Mouse (Mus musculus): Measurements from ENCODE around the gene Mypop. TPM values are rescaled to one million over a fixed set of nuclear protein-coding genes. Genes with fewer than 3 reads are reported as not detected.

Mypop gene
- polyA plus RNA-seq, 1 experiment from 2014 or later, result 4.8 TPM

- H3K27ac ChIP-seq (ENCODE audit: low read depth), result no peak overlapping the region; the same call in 1 of the 2 replicates
- TF ChIP-seq CTCF (IDR thresholded peaks at IDR 0.05; ENCODE audit: low read depth), result no peak
- H3K9ac ChIP-seq, result no peak overlapping the region
- peaks cover 6% of the 10 kb centered on the region for H3K4me1 ChIP-seq (ENCODE audit: insufficient read depth)
- H3K4me3 ChIP-seq (ENCODE audit: low read depth, low read length), result no peak overlapping the region
- no peak for ATAC-seq (ENCODE audit: insufficient read depth)
- no peaks in the 10 kb centered on the region for H3K36me3 ChIP-seq (ENCODE audit: insufficient read depth)
- no peaks in the 10 kb centered on the region for H3K9me3 ChIP-seq (ENCODE audit: low read depth, low read length)
- H3K4me2 ChIP-seq, result no peak overlapping the region
- WGBS, result 33% methylated on average over 2 of the region's 2 CpGs
- DNase-seq, result no peak
- H3K27me3 ChIP-seq (ENCODE audit: insufficient read depth, low read length), result no peaks in the 10 kb centered on the region
Observed at GRCm38 (mm10) chr7:19012882-19013281, 21.8 kb downstream of the Mypop start.

GRCm38 (mm10) chr7:19014452-19014851, 23.4 kb downstream of the Mypop start:
- 63% methylated on average over 15 of the region's 15 CpGs for WGBS
- ATAC-seq (ENCODE audit: insufficient read depth) (no peak), DNase-seq (no peak)
- Histone ChIP-seq H3K27me3 (ENCODE audit: insufficient read depth, low read length) (no peaks in the 10 kb centered on the region), H3K36me3 (ENCODE audit: insufficient read depth) (no peaks in the 10 kb centered on the region), H3K4me2 (no peak overlapping the region), H3K4me1 (ENCODE audit: insufficient read depth) (peaks cover 6% of the 10 kb centered on the region), H3K9ac (no peak overlapping the region), H3K4me3 (ENCODE audit: low read depth, low read length) (no peak overlapping the region), H3K27ac (ENCODE audit: low read depth) (no peak overlapping the region), H3K9me3 (ENCODE audit: low read depth, low read length) (no peaks in the 10 kb centered on the region)
- TF ChIP-seq CTCF (IDR thresholded peaks at IDR 0.05; ENCODE audit: low read depth), result no peak

DNA sequence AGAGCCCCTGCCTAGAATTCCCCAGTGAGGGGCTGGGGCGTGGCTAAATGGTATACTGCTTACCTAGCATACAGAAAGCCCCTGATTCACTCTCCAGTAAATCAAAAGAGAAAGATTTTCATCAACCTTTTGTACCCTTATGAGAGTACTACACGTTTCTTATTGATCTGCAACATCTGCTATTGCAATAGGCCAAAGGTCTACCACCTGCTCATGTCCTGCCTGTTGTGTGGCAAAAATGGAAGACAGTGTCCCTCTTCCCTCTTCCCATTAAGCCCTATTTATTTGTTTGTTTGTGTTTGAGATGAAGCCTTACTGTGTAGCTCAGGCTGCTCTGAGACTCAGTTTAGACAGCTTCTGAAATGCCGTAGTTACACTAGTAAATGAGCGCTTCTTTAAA, 25.0 kb downstream of the Mypop start:
- WGBS, result 84% methylated on average over 4 of the region's 4 CpGs
- H3K4me3 ChIP-seq (ENCODE audit: low read depth, low read length), result no peak overlapping the region
- H3K9ac ChIP-seq, result no peak overlapping the region
- H3K27ac ChIP-seq (ENCODE audit: low read depth), result no peak overlapping the region
- no peak for TF ChIP-seq CTCF (IDR thresholded peaks at IDR 0.05; ENCODE audit: low read depth)
- H3K4me1 ChIP-seq (ENCODE audit: insufficient read depth), result peaks cover 6% of the 10 kb centered on the region
- no peak overlapping the region for H3K4me2 ChIP-seq
- peaks cover 3% of the 10 kb centered on the region; the same call in 1 of the 2 replicates for H3K27me3 ChIP-seq (ENCODE audit: insufficient read depth, low read length)
- no peaks in the 10 kb centered on the region for H3K36me3 ChIP-seq (ENCODE audit: insufficient read depth)
- DNase-seq (no peak), ATAC-seq (ENCODE audit: insufficient read depth) (no peak)
- no peaks in the 10 kb centered on the region for H3K9me3 ChIP-seq (ENCODE audit: low read depth, low read length)

DNA sequence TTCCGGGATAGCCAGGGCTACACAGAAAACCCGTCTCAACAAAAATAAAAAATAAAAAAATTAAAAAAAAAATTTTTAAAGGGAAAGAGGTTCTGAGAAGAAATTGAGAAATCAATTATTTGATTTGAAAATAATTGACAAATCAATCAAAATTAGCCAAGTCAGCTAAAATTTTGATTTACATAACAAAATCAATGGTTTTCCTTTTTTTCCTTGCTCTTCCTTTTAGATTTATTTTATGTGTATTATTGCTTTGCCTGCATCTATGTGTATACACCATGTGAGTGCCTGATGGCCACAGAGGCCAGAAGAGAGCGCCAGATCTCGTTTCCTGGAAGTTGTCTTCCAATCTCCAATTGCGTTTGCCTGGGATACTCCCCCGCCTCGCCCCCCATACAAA, 26.9 kb downstream of the Mypop start:
- DNase-seq, result no peak
- Histone ChIP-seq H3K27me3 (ENCODE audit: insufficient read depth, low read length) (peaks cover 22% of the 10 kb centered on the region), H3K36me3 (ENCODE audit: insufficient read depth) (no peaks in the 10 kb centered on the region), H3K4me3 (ENCODE audit: low read depth, low read length) (no peak overlapping the region), H3K27ac (ENCODE audit: low read depth) (no peak overlapping the region), H3K4me2 (no peak overlapping the region), H3K4me1 (ENCODE audit: insufficient read depth) (no peaks in the 10 kb centered on the region), H3K9me3 (ENCODE audit: low read depth, low read length) (no peaks in the 10 kb centered on the region), H3K9ac (no peak overlapping the region)
- no peak for TF ChIP-seq CTCF (IDR thresholded peaks at IDR 0.05; ENCODE audit: low read depth)
- 84% methylated on average over 7 of the region's 7 CpGs for WGBS
- no peak for ATAC-seq (ENCODE audit: insufficient read depth)

- H3K36me3 ChIP-seq (ENCODE audit: insufficient read depth), result no peaks in the 10 kb centered on the region
- 0 out of 2 replicates have a peak overlapping the region, but pooled peaks have one; percentile 12 for H3K4me2 ChIP-seq
- H3K4me3 ChIP-seq (ENCODE audit: low read depth, low read length), result no peak overlapping the region
- H3K27ac ChIP-seq (ENCODE audit: low read depth), result no peak overlapping the region
- ATAC-seq (ENCODE audit: insufficient read depth) (no peak), DNase-seq (no peak)
- H3K9ac ChIP-seq, result no peak overlapping the region
- no peaks in the 10 kb centered on the region for H3K9me3 ChIP-seq (ENCODE audit: low read depth, low read length)
- WGBS, result 10% methylated on average over 8 of the region's 8 CpGs
- peaks cover 31% of the 10 kb centered on the region for H3K27me3 ChIP-seq (ENCODE audit: insufficient read depth, low read length)
- no peak for TF ChIP-seq CTCF (IDR thresholded peaks at IDR 0.05; ENCODE audit: low read depth)
- 0 out of 2 replicates have a peak, but pooled peaks cover 5% of the 10 kb centered on the region for H3K4me1 ChIP-seq (ENCODE audit: insufficient read depth)
Observed at GRCm38 (mm10) chr7:19021048-19021447, 30.0 kb downstream of the Mypop start.

GRCm38 (mm10) chr7:19022189-19022958, 31.3 kb downstream of the Mypop start:
- Histone ChIP-seq H3K4me3 (ENCODE audit: low read depth, low read length) (peak overlapping the region; percentile 76), H3K4me2 (peak overlapping the region; percentile 51), H3K4me1 (ENCODE audit: insufficient read depth) (0 out of 2 replicates have a peak, but pooled peaks cover 5% of the 10 kb centered on the region), H3K27me3 (ENCODE audit: insufficient read depth, low read length) (peaks cover 31% of the 10 kb centered on the region), H3K9me3 (ENCODE audit: low read depth, low read length) (no peaks in the 10 kb centered on the region), H3K36me3 (ENCODE audit: insufficient read depth) (no peaks in the 10 kb centered on the region), H3K9ac (no peak overlapping the region), H3K27ac (ENCODE audit: low read depth) (no peak overlapping the region)
- no peak for TF ChIP-seq CTCF (IDR thresholded peaks at IDR 0.05; ENCODE audit: low read depth)
- DNase-seq (no peak), ATAC-seq (ENCODE audit: insufficient read depth) (no peak)
- 44% methylated on average over 18 of the region's 18 CpGs for WGBS

DNA sequence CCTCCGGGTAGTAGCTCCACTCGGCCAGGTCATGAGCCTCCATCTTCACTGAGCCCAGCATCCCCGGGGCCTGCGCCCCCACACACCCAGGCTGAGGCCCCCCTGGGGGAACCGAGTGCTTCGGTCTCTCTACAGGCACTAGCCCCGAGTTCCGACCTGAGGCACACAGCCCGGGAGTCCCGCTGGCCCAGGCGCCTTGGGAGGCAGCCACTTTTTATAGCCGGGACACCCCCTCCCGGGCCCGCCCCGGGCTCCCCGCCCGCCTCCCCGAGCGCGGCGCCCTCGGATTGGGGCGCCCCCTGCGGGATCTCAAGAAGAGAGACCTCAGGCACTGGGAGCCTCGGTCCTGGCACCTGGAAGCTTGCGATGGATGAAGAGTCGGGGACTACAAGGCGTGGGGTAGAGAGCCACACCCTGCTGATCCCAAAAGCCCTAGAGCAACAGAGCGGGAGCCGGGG, 32.3 kb downstream of the Mypop start, which contains the start of gene Foxa3:
TSS of gene Foxa3 (minus strand) at position 182 of the 458 bp plus-strand sequence.
- peak within 1 kb of the TSS; percentile 90 for H3K9ac ChIP-seq
- TF ChIP-seq CTCF (IDR thresholded peaks at IDR 0.05; ENCODE audit: low read depth), result no peak
- ATAC-seq (ENCODE audit: insufficient read depth) (peak; percentile 35; the same call in 1 of the 2 replicates), DNase-seq (peak; percentile 48)
- peak within 1 kb of the TSS; percentile 91 for H3K4me2 ChIP-seq
- no peaks in the 10 kb centered on the region for H3K9me3 ChIP-seq (ENCODE audit: low read depth, low read length)
- 0 out of 2 replicates have a peak, but pooled peaks cover 5% of the 10 kb centered on the region for H3K4me1 ChIP-seq (ENCODE audit: insufficient read depth)
- 0 out of 2 replicates have a peak within 1 kb of the TSS, but pooled peaks have one; percentile 20 for H3K27ac ChIP-seq (ENCODE audit: low read depth)
- peaks cover 31% of the 10 kb centered on the region for H3K27me3 ChIP-seq (ENCODE audit: insufficient read depth, low read length)
- 3% methylated on average over 30 of the region's 30 CpGs for WGBS
- H3K4me3 ChIP-seq (ENCODE audit: low read depth, low read length), result peak within 1 kb of the TSS; percentile 76
- H3K36me3 ChIP-seq (ENCODE audit: insufficient read depth), result no peaks in the 10 kb centered on the region

All from lung, embryonic 14.5 days (tissue).